Mouse (Mus musculus) embryonic facial prominence, embryonic 14.5 days (tissue): ENCODE results near the gene Sec62. TPM values are rescaled to one million over a fixed set of nuclear protein-coding genes. Genes with fewer than 3 reads are reported as not detected.

ENCODE experiments used
- ATAC-seq: fragments of 200-750 bp; cut with Nextera tagmentation; 2 replicates; pipeline ENCODE4 v1.8.0; 2017; ENCODE audit warnings: low read depth, moderate number of reproducible peaks, moderate TSS enrichment
- DNase-seq: peaks from one replicate; pipeline ENCODE4 v3.0.0-alpha.2; 2015; ENCODE audit warnings: low spot score
- H3K27ac ChIP-seq: fragments of 300-500 bp; sonication (generic); replicated peaks from 2 replicates; pipeline ENCODE4 v1.5.1; 2014; ENCODE audit warnings: low read depth, mild to moderate bottlenecking, low read length, moderate library complexity
- H3K27me3 ChIP-seq: fragments of 300-500 bp; sonication (generic); replicated peaks from 2 replicates; pipeline ENCODE4 v1.6.1; 2014; ENCODE audit warnings: low read length; ENCODE audit not compliant: control insufficient read depth, insufficient read depth
- H3K36me3 ChIP-seq: fragments of 300-500 bp; sonication (generic); 2 replicates; pipeline ENCODE4 v1.6.1; 2014; ENCODE audit warnings: low read length, mixed read lengths; ENCODE audit not compliant: control insufficient read depth, insufficient read depth
- H3K4me1 ChIP-seq: fragments of 300-500 bp; sonication (generic); 2 replicates; pipeline ENCODE4 v1.6.1; 2014; ENCODE audit warnings: antibody characterized with exemption, low read length; ENCODE audit not compliant: control insufficient read depth, insufficient read depth
- H3K4me2 ChIP-seq: fragments of 300-500 bp; sonication (generic); 2 replicates; pipeline ENCODE4 v1.6.1; 2014; ENCODE audit warnings: low read depth, mild to moderate bottlenecking, low read length, moderate library complexity, mixed read lengths
- H3K4me3 ChIP-seq: fragments of 300-500 bp; sonication (generic); 2 replicates; pipeline ENCODE4 v1.5.1; 2014; ENCODE audit warnings: low read depth, mild to moderate bottlenecking, low read length
- H3K9ac ChIP-seq: fragments of 300-500 bp; sonication (generic); 2 replicates; pipeline ENCODE4 v1.6.1; 2014; ENCODE audit warnings: low read depth, mild to moderate bottlenecking, low read length, moderate library complexity, mixed read lengths
- H3K9me3 ChIP-seq: fragments of 300-500 bp; sonication (generic); 2 replicates; pipeline ENCODE4 v1.6.1; 2016; ENCODE audit warnings: low read length; ENCODE audit not compliant: control insufficient read depth
- WGBS: fragments of 180-500 bp; shearing (Covaris S2); extraction: QIAGEN DNeasy Blood & Tissue Kit; methylation state at CpG from one replicate; pipeline ENCODE4 v1.1.7; 2014; 5-methylcytosine and 5-hydroxymethylcytosine counted together
- polyA plus RNA-seq: library from polyadenylated mRNA; unstranded; fragments of >200 nt; fragmentation: Nextera tagmentation; extraction: Ambion mirVana; gene quantifications from 2 replicates; pipeline ENCODE4 v1.2.1, GENCODE M21; 2014

Sec62 gene
- polyA plus RNA-seq, 1 experiment from 2014 or later: 106 TPM

GRCm38 (mm10) chr3:30868625-30869024 lies 76.0 kb downstream of the Sec62 start:
- Histone ChIP-seq H3K4me2 (no peak overlapping the region), H3K9ac (no peak overlapping the region), H3K4me1 (no peaks in the 10 kb centered on the region), H3K4me3 (no peak overlapping the region), H3K9me3 (no peaks in the 10 kb centered on the region), H3K27me3 (no peaks in the 10 kb centered on the region), H3K36me3 (no peaks in the 10 kb centered on the region), H3K27ac (no peak overlapping the region)
- 54% methylated on average over 5 of the region's 5 CpGs for WGBS
- no peak for ATAC-seq
- no peak for DNase-seq

GRCm38 (mm10) chr3:30869995-30870394 lies 77.3 kb downstream of the Sec62 start:
- H3K9ac ChIP-seq: no peak overlapping the region
- H3K9me3 ChIP-seq: no peaks in the 10 kb centered on the region
- no peak overlapping the region for H3K4me2 ChIP-seq
- H3K4me1 ChIP-seq: no peaks in the 10 kb centered on the region
- no peak overlapping the region for H3K4me3 ChIP-seq
- ATAC-seq (no peak), DNase-seq (no peak)
- H3K27ac ChIP-seq: no peak overlapping the region
- H3K36me3 ChIP-seq: no peaks in the 10 kb centered on the region
- 81% methylated on average over 1 of the region's 1 CpGs for WGBS
- H3K27me3 ChIP-seq: no peaks in the 10 kb centered on the region

Other genes with a start within 250 kb of the Sec62 start
- 13.0 and 18.9 TPM in 2 replicates for gene Mecom, start 244.9 kb upstream of the Sec62 start, polyA plus RNA-seq
- gene Actrt3, start 192.9 kb upstream of the Sec62 start, polyA plus RNA-seq: 0.13 TPM in 1 of 2 replicates, not detected in the other
- gene Mynn, start 190.8 kb upstream of the Sec62 start, polyA plus RNA-seq: 29.9 and 33.6 TPM in 2 replicates
- gene Lrriq4, start 148.4 kb upstream of the Sec62 start, polyA plus RNA-seq: not detected in 2 replicates
- gene Lrrc34, start 145.0 kb upstream of the Sec62 start, polyA plus RNA-seq: 1.4 and 5.4 TPM in 2 replicates
- gene Lrrc31, start 93.0 kb upstream of the Sec62 start, polyA plus RNA-seq: 0.54 and 0.85 TPM in 2 replicates
- gene Samd7, start 46.6 kb upstream of the Sec62 start, polyA plus RNA-seq: not detected in 2 replicates
- 4.5 and 4.6 TPM in 2 replicates for gene Gpr160, start 63.1 kb downstream of the Sec62 start, polyA plus RNA-seq
- 6.9 and 7.9 TPM in 2 replicates for gene Phc3, start 176.5 kb downstream of the Sec62 start, polyA plus RNA-seq
- gene Prkci, start 202.9 kb downstream of the Sec62 start, polyA plus RNA-seq: 38.8 and 40.6 TPM in 2 replicates